Mouse (Mus musculus) c-Kit-positive CD71-positive TER-119-negative erythroid progenitor cells, embryonic 14.5 days (primary cell): Measurements from ENCODE around the gene Kmt2b.
A peak's percentile ranks its signal among the peaks of the same experiment; 100 is the strongest.

Source experiments
- DNase-seq: peaks from one replicate; pipeline ENCODE4 v3.0.0-alpha.2; 2013; ENCODE audit warnings: low read depth

Kmt2b gene

DNA sequence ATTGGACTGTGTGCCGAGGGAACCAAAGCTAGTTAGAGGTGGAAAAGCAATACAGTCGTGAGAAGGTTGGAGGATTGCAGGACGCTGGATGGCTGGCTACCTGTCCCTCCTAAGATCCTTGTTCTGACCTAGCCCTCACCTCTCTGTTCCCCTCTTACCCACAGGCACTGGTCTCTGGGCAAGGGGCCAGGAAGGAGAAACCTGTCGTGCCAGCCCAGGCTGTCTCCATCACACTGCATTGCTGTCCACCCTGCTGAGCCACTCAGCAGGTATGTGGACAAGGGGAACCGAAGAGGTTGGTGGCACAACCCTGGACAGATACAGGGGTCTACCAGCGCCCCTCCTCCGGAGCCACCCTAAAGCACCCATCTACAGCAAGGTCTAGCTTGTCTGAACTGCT, 12.1 kb upstream of the Kmt2b start:
- DNase-seq, result no peak

DNA sequence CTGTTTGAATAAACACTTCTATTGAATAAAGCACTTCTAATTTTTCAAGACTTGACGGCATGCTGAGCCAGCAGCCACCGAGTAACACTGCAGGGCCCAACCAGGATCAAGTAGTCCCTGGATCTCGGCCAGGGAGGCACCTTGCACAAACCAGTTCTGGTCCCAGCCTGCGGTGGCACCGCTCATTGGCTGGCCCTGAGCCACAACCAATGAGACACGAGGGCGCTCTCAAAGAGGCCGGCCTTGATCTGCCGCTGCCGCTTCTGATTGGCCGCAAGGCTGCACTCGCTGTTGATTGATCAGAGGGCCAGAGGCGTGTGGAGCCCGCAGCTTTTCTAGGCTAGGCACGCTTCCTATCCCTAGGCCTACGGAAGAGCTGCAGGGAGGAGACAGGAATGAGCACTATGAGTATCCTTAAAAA, 11.4 kb upstream of the Kmt2b start:
- DNase-seq, result peak; percentile 83

DNA sequence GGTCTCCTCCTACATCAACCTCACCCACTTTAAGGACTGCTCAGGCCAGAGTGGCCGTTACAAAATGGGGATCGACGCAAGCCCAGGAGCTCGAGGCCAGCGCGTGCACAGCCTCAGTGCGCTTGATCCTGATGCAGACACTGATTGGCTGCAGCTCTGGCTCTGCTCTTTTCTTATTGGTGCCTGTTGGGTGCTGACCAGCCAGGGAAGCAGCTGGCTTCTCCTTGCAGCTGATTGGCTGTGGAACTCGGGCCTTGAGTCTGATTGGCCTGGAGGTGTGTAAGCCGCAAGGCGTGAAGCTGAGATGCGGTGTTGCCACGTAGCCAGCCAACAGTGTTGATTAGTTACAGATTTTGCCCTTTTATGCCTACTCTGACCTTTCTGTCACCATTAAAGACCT, 10.3 kb upstream of the Kmt2b start, which contains the start of gene Zbtb32:
Gene Zbtb32 (minus strand): TSS at position 124 of the 400 bp plus-strand sequence.
- no peak for DNase-seq

DNA sequence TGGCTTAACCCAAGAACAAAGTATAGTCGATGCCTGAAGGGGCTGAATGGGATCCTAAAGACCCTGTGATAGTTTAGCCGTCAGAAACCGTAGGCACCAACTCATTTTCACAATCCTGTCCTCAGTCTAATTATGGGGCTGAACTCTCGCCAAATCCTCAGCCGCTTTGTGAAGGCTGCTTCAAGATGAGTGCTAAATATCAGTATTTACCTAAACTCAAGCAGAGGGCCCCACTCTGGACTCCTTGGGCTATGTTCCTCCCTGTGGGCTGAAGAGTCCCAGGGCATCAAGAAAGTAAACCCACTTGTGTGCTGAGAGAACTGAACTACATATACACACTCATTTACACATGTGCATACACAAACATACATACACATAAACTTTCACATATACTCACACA, 8.3 kb upstream of the Kmt2b start:
- no peak for DNase-seq

DNA sequence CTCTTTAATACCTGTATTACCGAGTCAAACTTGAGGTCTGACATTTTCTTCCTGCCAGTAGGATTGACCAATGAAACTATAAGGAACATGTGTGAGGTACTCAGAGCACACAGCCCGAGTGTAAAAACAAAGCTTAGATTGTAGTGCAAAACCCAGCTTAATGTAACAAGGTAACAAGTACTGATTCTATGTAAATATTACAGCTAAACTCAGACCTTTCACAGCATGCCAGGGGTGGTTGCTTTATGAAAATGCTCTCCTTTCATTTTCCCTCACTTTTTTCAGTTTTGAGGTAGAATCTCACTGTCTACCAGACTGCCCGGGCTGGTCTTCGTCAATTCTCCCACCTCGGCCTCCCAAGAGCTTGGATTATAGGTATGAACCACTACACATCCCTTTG, 7.6 kb upstream of the Kmt2b start:
- no peak for DNase-seq

DNA sequence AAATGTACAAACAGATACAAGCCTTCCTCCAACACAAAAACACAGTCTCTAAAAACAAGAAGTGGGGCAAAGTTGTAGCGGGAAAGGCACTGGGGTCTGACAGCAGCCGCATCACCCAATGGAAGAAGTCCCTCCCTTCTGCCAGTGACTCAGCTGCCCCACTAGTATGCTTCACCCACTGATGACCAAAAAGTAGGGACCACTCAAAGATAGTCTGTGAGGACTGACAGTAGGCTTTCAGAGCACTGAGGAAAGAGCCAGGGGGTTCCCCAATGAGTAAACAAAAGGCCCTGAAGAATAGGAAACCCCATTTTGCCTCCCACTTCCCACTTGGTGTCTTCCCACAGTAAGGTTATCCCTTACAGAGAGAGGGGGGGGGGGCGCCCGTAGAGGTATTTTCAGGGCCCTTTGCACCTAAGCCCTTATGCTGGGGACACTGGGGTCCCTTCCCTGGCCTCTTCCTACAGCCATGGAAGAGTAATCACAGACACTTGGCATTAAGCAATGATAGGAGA, 6.0 kb upstream of the Kmt2b start:
- no peak for DNase-seq

DNA sequence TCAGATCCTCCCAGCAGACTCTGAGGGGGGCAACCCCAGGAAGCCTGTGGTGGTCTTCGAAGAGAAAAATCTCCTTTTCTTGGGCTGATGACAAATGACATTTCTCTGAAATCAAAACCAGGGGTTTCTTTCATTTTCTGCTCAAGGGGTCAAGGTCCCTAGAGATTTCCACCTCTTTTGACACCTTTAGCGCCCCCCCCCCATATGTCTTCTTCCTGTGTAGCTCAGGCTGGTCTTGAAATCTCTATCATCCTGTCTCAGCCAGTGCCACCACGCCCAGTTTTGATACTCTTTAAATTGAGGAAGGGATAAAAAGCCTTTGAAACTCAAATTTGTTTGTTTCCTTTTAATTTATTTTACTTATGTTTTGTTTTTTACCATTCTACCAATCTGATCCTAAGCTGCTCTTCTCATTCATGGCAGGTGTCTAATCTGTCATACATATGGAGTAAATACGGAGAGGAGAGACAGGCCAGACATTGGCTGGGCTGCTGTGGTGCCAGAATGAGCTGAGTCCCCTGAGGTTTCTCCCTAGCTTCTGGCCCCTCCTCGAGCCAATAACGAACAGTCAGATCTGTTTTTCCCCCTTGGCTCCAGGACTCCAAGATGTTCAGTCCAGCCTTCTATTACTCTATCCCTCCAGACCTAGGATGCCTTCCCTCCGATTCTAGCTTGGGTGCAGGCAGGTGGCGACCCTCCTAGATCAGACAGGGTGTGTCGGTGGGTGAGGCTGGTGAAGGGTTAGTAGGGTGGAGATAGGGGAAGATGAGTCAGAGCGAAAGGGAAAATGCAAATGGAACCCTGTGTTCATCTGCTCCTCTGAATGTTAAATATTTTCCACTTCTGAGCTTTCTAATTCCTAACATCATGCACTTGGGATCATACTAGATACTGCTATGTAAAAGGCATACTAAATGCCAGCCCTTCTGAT, 5.3 kb upstream of the Kmt2b start:
- no peak for DNase-seq

DNA sequence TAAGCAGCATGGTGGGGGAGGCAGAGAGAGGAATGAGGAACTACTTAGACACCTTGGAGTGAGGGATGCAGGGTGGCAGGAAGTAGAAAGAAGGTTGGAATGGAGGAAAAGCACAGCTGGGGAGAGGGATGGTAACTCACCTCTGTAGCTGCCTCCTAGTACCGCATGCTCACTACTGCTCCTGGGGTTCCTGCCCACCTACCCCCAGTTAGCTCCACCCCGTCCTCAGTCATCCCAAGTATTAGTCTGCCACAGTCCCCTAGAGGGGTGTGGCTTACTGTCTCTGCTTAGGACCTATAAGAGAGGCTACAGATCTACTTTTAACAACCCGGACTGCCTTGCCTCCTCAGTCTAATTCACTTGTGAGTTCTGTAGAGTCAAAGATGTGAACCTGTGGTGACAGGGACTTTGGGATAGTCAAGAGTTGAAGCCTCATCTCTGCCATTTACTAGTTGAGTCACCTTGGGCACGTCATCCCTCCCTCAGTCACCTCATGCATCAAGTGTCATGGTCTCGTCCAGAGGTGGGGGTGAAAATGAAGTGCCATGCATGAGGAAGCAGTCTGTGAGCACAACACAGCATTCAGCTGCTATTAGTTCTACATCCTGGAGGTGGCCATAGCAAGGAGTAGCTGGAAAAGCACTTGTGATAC, 4.4 kb upstream of the Kmt2b start:
- peak; percentile 21 for DNase-seq

DNA sequence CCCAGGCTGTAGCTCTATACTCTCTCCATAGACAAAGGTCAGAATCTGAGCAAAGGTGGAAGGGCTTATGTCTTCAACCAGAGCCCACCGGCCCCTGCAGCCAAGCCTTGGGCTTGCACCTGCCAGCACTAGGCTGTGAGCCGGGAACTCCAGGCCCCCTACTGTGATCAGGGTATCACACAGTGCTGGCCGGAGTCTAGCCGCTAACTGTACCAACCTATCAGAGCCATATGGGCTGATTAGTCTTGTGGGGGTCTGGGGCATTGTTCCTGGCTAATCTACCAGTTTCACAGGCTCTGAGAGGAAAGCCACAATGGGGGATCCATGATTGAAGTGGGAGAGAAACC, 3.1 kb upstream of the Kmt2b start:
- no peak for DNase-seq

DNA sequence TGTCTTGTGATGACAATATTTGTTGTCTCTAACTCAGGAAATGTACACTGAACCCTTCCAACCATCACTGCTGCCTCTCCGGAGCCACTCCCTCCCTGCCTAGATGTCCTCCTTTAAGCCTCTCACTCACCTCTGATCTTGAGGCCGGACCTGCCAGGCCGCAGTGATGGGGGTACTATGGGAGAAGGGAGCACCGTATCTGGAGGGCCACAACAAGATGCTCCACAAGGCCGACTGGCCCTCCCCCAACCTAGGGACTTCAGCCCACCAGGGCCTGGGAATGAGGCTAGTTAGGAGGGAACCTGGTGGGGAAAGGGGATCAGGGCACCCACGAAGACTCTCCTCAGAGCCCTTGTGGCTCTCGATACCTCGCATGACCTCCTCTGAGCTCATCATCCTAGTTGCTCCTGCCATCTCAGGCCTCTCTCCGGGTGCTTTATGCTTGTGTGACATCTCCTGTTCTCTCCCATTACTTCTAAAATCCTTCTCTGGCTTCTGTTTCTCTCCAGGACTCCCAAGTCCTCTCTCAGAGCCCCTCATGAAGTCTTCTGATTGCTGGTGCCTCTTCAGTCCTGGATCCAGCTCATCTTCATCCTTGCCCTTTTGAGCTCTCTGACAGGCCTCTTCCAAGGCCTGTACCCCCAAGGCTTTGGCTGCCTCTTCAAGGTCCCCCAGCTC, 2.5 kb upstream of the Kmt2b start:
- DNase-seq, result no peak

DNA sequence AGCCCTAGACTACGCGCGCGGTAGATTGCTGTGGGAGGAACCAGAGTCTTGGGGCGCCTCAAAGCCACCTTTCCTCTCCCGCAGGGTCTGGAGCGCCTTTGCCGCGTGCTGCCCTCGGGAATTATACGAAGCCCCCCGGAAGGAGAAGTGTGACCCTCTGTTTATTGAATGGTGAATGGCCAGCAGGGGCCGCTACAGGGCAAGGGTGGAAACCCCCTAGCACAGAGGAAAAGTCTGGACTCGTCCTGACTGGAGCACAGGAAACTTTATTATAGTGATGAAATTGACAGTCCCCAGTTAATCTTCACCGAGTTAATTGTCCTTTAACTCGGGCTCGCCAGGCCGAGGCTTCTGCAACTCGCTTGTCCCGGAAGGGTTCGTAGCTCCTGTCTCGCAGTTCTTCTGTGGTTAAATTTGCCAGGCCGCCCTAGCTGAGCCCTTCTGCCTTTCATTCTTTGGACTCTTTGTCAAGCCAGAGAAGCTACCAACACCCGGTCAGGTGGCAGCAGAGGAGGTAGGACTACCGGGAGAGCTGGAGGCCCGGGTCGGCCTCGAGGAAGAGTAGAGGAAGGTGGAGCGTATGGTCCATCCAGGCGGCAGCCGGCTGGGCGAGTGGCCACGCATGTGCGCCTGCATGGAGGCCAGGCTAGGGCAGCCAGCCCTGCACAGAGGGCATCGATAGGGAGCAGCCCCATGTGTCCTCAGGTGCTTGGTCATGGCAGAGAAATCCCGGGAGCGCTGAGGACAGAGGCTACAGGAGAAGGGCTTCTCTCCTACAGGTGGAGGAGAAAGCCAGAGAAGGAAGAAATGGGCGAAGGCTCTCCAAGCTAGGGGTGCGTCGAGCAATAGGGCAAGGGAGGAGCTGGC, 1.1 kb upstream of the Kmt2b start:
- DNase-seq, result peak; percentile 71

DNA sequence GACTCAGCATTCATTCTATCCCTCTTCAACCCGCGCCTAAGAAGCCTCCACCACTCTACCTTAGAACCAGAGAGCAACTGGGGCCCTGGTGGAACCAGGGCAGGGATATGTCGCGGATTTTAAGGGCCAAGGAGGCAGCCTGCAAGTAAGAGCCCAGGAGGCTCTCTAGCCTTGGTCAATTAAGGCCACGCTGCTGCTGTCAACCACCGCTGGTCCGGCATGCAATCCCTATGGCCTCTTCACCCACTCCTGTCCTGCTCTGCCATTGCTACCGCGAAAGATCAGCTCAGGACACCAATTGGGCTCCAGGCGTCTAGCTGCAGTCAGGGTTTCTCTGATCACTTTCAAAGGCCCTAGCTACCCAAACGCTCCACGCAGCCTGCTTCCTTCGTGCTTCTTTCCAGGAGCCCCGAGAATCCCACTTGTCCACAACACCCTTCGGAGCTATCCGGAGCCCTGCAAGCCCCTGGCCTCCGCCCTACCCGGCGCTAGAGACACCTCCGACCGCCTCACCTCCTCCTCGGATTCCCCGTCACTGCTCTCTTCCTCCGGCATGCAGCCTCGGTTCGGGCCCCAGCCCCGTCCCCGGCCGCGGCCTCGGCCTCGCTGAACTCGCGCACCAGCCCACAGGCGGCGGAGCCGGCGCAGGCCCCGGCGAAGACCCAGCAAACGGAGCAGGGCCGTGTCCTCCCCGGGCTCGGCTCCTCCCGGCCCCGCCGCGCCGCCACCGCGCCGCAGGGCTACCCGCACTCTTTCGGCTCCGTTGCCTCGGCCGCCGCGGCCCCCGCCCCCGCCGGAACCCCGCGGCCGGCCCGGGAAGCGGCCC, 471 bp downstream of the Kmt2b start:
- peak; percentile 23 for DNase-seq

DNA sequence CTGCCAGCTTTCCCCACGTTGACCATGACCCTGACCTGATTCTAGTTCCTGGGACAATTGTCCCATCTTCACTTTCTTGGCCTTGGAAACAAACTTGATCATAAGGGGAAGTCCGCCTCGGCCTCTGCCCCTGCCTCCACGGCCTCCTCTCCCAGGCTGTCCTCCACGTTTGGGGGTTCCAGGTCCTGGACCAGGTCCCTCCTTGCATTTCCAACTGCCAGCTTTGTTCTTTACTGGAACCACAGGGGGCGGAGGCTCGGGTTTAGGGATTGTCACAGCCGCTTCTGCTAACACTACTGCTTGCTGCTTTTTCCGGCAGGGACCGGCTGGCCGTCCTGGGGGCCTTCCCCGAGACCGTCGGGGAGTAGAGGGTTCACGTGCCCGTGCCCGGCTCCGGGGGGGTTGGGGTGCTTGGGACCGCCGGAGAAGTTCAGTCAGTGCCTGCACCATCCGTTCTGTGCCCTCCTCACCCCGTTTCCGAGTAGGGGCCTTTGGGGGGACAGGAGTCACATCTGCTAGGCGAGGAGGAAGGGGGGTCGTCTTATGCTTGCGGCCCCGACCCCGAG, 2.0 kb downstream of the Kmt2b start:
- no peak for DNase-seq

DNA sequence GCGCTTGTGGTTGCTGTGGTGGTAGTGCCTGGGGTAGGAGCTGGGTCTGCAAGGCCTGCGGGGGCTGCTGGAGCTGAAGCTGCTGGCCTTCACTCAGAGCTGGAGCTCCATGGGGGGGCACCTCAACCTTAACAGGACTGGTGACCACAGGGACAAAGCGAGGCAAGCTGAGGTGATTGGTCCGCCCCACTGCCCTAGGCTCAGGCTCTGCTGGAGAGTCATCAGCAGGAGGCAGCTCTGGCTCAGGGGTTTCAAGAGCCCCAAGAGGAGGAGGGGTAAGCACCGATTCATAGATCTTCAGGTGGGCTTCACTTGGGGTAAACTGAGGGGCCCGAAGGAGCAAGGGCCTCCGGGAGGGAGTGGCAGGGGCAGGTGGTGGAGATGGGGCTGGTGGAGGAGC, 3.4 kb downstream of the Kmt2b start:
- no peak for DNase-seq

DNA sequence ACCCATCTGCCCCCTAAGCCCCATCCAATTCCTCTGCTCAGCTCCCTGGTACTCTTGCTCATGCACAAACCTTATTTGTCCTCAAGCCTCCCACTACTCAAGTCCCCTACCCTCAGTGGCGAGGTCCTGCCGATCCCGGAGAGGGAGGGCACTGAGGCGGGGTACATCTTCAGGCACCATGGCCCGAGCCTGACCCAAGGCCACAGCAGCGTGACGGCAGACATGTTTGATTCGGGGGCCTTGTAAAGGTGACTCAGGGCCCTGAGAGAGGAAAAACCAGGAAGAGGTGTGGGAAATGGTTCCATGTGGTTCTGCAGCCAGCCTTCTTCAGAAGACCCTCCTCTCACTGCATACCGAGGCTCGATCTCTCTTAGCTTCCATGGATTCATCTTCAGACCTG, 4.2 kb downstream of the Kmt2b start:
- DNase-seq, result no peak

DNA sequence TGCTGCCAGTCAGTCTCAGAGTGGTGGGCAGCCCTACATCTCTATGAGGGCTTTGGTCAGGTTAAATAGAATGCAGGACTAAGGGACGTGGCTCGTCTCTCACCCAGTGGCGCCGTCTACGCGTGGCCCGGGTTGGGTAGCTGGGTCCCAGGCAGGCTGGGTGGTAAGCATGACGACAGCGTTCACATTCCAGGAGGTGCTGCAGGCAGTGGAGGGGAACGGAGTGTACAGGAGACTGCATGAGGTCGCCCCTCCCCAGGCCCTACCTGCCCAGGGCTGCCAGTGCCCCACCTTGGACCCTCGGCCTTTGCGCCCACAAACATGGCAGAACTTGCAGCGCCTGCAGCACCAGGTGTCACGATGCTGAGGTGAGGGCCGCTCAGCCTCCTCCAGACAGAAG, 7.0 kb downstream of the Kmt2b start:
- DNase-seq, result no peak

DNA sequence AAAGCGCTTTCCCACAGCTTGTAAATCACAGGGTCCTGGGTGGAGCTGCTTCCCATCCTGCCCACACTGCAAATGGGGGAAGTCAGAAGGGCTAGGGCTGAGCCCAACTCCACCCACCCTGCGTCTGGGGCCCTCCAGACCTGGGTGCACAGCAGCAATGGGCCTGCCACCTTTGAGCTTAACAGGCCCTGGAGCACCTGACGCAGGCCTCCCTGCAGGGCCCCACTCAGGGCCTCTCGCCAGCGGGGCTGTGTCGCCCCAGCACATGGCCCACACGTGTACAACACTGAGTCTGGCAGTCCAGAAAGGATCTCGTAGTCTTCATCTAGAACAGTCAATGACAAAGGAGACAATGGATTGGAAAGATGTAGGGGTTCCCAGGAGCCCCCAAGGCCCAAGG, 8.6 kb downstream of the Kmt2b start:
- DNase-seq, result no peak

DNA sequence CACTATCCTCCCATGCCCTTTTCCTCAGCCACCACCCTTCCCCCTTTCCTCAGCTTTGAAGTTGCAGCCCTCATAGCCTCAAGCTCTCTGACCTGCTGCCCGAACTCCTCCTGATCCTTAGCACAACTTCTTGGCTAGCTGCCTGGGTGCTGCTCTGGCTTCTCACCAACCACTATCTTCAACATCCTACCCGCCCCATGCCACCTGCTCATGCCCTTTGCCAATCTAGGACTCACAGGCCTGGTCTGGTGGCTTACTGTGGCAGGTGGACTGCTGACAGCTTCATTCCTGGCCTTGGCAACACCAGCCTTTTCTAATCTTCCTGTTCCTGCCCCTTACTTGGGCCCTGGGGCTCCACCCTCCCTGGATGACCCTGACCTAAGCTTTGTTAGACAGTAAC, 15.6 kb downstream of the Kmt2b start:
- no peak for DNase-seq

DNA sequence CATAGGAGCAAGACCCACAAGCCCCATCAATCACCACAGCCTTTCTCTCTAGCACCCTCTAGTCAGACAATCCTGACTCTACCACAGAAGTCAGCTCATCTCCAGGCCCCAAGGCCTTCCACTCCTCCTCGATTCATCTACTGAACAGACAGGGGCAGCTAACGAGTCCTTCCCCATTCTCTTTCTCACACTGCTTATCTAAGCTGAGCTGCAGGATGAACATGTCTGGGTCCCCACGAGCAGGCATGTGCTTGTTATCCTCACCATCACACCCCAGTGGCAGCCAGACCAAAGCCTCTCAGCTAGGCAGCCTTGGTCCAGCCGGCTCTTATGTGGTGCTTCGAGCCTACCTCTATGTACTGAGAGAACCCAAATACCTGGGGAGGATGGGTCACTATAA, 16.1 kb downstream of the Kmt2b start:
- no peak for DNase-seq

DNA sequence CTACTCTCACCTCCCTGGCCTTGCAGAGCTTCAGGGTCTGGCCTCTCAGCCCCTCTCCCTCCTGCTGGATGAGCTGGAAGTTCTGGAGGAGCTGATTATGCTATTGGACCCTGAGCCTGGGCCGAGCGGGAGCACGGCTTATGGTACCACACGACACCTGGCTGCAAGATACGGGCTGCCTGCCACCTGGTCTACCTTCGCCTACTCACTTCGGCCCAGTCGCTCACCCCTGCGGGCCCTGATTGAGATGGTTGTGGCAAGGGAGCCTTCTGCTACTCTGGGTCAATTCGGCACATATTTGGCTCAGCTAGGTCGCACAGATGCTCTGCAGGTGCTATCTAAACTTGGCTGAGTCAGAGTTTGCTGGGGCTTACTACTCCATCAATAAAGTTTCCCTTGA, 21.0 kb downstream of the Kmt2b start:
- no peak for DNase-seq

DNA sequence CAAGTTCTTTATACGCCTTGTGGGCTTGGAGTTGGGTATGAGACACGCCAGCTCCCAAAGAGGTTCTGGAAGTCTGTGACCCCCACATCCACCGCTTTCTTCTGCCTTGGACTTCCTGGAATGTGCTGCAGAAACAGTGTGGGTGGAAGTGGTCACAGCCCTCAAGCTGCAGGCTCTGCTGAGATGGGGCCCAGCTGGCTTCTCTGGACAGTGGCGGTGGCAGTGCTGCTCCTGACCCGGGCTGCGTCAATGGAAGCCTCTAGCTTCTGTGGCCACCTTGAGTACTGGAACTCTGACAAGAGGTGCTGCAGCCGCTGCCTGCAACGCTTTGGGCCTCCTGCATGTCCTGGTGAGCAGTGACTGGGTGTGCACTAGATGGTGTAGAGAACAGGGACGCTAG, 22.5 kb downstream of the Kmt2b start:
- DNase-seq, result no peak
